Mouse (Mus musculus): ENCODE results near the gene Tbx21.

GRCm38 (mm10) chr11:97052219-97052646 lies 62.9 kb downstream of the Tbx21 start:
- TF ChIP-seq POLR2A (IDR thresholded peaks at IDR 0.05; ENCODE audit: control insufficient read depth, low read depth, low read length) (no peak), CTCF (IDR thresholded peaks at IDR 0.05; ENCODE audit: control insufficient read depth, insufficient read depth, insufficient replicate concordance, low read depth, low read length) (no peak)
